Mouse (Mus musculus) regulatory T cell (primary cell): ENCODE results near the gene Gucy2e.

Experiments
- in situ Hi-C: fragments of 300-600 bp; cut with MboI, MseI; formaldehyde crosslinking; loops from one replicate; pipeline ENCODE4 v1.15.1; 2025; ENCODE audit warnings: high pct_unique_total_duplicates

Gucy2e gene

DNA sequence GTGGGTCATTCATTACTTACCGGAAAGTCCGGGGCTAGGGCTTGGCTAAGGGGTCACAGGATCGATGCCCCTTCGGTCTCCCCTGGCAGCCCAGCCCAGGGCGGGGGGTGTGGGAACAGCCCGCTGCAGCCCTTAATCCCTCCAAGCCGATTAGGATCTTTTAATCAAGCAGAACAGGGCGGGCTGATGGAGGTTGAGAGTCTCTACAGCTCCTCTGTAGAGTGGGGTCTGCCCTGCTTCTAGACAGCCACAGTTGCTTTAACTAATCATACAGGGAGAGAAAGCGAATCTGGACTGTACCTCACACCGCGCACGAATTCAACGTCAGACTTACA lies at the start of gene Gucy2e:
Gene Gucy2e, minus strand, starts transcription at position 111 of the 335 bp plus-strand sequence.
- in situ Hi-C loops: loop anchor here (5.0 kb wide), 2 partner anchors 40 to 80 kb away; partner anchors contain the start of genes Alox12b and Alox8

DNA sequence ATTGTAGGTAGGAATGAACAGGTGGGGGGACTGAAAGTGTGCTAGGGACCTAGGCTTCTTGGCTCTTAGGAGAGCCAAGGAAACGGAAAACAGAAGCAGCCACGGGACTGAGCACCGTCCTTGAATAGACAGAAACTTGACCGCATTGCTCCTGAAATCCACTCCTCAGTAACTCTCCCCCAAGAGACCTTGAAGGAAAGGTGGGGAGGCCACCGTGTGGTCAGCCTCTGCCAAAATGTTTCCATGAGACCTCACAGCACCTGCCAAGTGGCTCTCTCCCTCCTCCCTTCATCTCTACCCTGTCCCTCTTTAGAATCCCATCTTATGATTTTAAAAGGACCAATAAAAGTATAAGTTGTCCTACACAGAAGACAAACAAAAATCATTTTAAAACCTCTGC lies 40.4 kb upstream of the Gucy2e start:
- in situ Hi-C loops: no loop called here

GRCm38 (mm10) chr11:69276081-69276480 lies 39.2 kb upstream of the Gucy2e start:
- in situ Hi-C loops: no loop called here

DNA sequence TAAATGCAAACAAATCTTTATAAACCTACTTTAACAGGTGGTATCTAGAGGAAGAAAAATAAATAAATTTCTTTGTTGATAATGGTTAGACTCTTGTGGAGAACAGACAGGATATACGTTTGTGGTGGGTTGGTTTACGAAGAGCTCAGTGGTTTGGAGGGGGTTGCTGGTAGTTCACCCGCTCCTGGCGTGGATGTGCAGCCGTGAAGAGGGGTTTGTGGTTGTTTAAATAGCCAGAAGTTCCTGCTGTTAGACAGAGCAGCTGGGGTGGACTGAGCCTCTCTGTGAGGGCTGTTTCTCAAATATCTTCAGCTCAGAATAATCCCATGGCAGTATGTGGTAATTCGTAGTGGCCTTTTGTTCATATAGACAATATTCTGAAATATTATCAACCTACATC lies 38.8 kb upstream of the Gucy2e start:
- in situ Hi-C loops: no loop called here

DNA sequence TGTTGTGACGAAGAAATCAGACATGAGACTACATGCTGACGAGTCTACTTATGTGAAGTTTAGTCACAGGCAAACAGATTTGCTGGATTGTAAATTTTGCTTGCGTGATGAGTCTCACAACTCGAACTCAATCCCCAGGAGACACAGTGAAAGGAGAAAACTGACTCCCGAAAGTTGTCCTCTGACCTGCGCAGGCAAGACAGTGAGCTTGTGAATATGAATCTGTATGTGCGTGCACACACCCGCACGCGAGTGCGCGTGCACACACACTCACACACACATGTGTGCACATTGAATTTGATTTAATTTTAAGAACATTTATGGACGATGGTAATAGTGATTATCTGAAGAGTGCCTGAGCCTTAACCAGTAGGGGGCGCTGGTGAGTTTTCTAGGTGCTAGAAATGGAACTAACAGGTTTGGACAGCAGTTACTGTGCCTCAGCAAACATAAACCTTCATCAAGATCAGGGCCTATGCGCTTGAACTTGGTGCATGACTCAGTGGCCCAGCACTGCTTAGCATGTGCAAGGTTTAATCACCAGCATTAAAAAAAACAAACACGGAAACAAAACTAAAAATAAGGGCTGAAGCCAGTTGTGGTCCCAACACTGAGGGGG lies 35.4 kb upstream of the Gucy2e start:
- in situ Hi-C loops: no loop called here

- in situ Hi-C loops: no loop called here
Observed at GRCm38 (mm10) chr11:69269575-69269974, 32.7 kb upstream of the Gucy2e start.

DNA sequence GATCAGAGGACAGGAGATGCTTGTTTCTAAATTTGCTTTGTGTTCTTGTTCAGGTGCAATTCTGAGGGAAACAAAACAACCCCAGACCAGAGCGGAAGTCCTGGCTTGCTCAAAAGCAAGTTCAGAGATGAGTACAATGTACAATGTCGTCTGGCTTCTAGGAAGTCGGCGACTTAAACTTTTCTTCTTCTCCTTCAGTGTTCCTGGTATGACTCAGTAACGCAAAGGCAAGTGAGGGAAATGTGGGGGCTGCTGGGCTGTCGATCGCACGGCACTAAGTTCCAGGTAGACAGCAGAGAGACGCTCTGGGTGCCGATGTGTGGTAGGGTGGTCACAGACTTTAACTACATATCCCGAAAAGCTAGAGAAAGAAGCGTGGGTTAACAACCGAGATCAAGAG lies 31.3 kb upstream of the Gucy2e start:
- in situ Hi-C loops: no loop called here

DNA sequence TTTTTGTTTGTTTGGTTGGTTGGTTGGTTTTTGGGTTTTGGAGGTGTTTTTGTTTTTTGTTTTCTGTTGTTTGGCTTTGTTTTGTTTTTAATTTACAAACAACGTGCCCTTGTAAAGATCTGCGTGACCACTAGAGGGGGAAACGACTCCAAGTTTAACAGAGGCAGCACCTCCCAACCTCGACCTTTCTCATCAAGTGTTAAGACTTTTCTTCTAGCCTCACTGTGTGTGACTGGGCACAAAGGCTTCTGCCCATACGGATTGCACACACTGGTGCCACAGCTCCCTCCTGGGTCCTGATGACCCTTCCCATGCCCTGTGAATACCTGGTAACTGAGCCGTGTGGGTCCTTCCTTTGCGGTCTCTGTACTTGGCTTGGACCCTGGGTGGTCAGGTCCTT lies 30.5 kb upstream of the Gucy2e start:
- in situ Hi-C loops: no loop called here

- in situ Hi-C loops: no loop called here
Observed at GRCm38 (mm10) chr11:69266253-69266652, 29.4 kb upstream of the Gucy2e start.

DNA sequence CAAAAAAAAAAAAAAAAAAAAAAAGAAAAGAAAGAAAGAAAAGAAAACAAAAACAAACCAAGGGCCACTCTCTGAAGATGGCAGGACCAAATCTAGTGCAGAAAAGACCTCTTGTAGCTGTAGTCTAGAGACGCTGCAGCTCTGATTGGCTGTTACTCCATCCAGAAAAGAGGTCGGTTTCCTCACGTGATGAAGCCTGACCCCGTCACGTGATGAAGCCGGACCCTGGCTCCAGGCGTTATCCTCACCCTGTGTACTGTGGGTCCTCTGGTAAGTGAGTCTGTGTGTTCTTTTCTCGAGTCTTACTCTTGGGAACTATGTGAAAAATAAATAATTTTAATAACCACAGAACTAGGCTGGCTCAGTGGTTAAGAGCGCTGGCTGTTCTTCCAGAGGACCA lies 28.6 kb upstream of the Gucy2e start:
- in situ Hi-C loops: no loop called here

DNA sequence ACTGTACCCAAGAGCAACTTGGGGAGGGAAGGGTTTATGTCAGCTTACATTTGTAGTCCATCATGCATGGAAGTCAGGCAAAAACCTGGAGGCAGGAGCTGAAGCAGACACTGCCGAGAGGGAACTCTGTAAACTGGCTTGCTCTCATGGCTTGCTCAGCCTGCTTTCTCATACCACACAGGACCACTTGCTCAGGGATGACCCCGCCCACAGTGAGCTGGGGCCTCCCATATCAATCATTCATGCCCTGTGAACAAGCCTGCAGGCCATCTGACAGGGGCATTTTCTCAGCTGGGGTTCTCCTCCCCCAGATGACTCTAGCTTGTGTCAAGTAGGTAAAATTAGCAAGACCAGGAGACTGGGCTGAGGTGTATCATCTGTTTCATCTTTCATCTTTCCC lies 27.4 kb upstream of the Gucy2e start:
- in situ Hi-C loops: no loop called here

GRCm38 (mm10) chr11:69260111-69260510 lies 23.3 kb upstream of the Gucy2e start:
- in situ Hi-C loops: no loop called here

DNA sequence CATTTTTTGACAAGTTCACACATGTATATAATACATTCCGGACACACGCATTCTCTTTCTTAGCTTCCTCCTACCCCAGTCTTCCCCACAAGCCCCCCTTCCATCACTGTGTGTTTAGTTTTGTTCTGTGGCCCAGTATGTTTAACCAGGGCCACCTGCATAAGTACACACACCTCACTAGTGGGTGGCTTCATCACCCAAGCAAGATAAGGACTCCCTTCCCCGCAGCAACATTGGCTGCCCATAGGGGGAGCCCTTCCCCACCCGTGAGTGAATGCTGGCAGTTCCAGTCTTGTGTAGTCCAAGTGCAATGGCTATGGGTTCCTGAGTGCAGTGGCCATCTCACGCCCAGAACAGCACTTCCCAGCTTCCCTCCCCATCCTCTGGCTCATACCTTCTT lies 21.5 kb upstream of the Gucy2e start:
- in situ Hi-C loops: loop anchor here (5.0 kb wide), 2 partner anchors 124 to 254 kb away; no protein-coding TSS in a partner anchor

DNA sequence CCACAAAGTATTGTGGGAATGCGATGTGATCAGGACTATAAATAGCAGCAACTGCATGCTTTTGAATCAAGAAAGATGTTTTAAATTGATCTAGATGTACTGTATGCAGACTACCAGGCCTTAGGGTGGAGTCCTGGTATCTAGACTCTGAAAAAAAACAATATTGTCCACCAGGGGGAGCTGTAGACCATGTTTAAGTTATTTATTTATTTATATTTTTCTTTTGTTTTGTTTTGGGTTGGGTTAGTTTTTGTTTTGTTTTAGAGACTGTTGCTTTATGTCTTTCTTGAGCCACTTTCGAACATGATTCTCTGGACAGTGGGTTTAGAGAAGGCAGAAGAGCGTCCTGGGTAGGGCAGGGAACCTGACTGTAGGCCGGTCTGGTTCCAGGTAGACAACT lies 21.0 kb upstream of the Gucy2e start:
- in situ Hi-C loops: loop anchor here (5.0 kb wide), 2 partner anchors 124 to 254 kb away; no protein-coding TSS in a partner anchor

GRCm38 (mm10) chr11:69257072-69257471 lies 20.2 kb upstream of the Gucy2e start:
- in situ Hi-C loops: loop anchor here (5.0 kb wide), 2 partner anchors 125 to 255 kb away; no protein-coding TSS in a partner anchor

DNA sequence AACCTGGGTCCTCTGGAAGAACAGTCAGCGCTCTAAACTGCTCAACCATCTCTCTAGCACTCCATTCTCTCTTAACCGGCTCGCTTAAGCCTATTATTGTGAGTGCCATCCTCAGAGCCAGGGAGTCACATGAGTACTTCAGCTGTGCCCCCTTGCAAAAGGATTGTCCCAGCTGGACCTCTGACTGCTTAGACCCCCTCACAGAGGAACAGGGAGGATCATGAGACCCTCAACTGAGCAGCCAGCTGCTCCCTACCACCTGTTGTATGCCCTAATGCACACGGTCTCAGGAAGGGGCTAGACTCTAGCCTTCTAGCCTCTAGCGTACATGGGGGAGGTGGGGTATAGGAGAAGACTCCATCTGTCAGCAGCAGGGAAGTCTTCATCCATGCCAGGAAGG lies 18.0 kb upstream of the Gucy2e start:
- in situ Hi-C loops: loop anchor here (5.0 kb wide), 2 partner anchors 127 to 257 kb away; no protein-coding TSS in a partner anchor

GRCm38 (mm10) chr11:69253131-69253530 lies 16.3 kb upstream of the Gucy2e start:
- in situ Hi-C loops: no loop called here

GRCm38 (mm10) chr11:69251953-69252352 lies 15.1 kb upstream of the Gucy2e start:
- in situ Hi-C loops: no loop called here

DNA sequence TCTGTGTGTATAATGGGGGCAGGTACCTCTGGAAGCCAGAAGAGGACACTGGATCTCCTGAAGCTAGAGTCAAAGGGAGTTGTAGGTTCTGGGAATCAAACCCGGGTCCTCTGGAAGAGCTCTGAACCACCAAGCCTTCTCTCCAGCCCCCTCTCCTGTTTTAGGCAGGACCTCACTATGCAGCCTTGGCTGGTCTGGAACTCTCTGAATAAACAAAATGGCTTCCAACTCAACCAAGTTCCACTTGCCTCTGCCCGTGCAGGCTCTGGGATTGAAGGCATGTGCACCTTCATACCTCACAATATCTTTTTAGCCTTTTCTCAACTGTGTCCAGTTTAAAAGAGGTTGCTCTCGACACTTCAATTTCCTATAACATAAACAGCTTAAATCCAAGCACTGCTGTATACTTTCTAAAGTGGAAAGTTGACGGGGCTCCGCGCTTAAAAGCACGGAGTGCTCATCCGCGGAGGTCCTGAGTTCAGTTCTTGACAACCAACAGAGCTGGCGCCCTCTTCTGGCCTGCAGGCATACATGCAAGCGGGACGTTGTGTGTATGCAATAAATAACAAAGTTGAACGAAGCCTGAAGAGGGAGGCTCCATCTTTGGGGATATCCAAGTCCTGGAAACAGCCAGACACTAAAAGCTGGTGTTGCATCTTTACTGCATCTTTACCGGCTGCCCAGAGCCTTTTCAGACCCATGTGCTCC lies 14.5 kb upstream of the Gucy2e start:
- in situ Hi-C loops: no loop called here

- in situ Hi-C loops: no loop called here
Observed at GRCm38 (mm10) chr11:69250106-69250505, 13.3 kb upstream of the Gucy2e start.

DNA sequence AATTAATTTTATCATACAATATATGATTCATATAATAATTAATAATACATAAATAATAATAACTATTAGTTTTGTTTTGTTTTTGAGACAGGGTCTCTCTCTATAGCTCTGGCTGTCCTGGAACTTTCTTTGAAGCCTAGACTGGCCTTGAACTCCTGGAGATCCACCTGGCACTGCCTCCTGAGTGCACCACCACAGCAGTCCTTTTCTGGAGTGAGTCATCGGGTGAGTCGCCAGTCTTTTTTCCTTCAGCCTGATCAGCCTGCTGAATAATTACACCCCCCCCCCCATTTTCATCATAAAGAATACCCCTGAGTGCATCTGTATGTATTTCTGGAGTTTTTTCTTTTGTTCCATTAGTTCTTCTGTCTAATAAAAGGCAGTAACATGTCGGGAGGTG lies 12.3 kb upstream of the Gucy2e start:
- in situ Hi-C loops: no loop called here

GRCm38 (mm10) chr11:69245643-69246042 lies 8.8 kb upstream of the Gucy2e start:
- in situ Hi-C loops: no loop called here

- in situ Hi-C loops: no loop called here
Observed at GRCm38 (mm10) chr11:69244911-69245310, 8.1 kb upstream of the Gucy2e start.
